Mouse (Mus musculus): ENCODE data around the gene Sympk.

GRCm38 (mm10) chr7:19091913-19092312 lies 67.7 kb downstream of the Sympk start:
- TF ChIP-seq GATA1 (IDR thresholded peaks at IDR 0.05; ENCODE audit: low read length) (no peak), TAL1 (IDR thresholded peaks at IDR 0.05; ENCODE audit: low read length) (no peak)

All from erythroblast, embryonic 14.5 days (primary cell).